In the genomic region with DNA sequence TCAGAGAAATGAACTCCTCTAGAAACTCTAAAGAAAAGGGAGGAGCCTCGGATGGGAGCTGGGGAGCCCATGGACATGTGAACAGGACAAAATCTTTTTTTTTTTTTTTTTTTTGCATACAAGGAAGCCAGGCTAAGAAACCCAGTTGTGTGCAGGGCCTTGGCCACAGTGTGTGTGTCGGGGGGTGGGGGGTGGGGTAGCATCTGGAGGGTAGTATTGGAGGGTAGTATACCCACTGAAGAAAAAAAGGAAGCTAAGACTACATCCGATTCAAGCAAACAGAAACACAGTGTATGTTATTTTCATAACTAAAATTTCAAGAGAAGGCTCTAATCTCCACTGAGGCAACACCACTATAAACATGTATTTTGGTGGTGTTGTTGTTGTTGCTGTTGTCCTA, we compare ENCODE assay signal across 21 mouse cellular contexts. TPM values are rescaled to one million over a fixed set of nuclear protein-coding genes. Genes with fewer than 3 reads are reported as not detected.
DNase-seq lines count a peak whose midpoint lies in the region; ATAC-seq lines count a peak whose summit lies in the region.
"Had no signal": no experiment of that assay in that cellular context is flagged by ENCODE, and none has a peak within 500 bp of the region (broad histone marks: within the 10 kb centered on the region; RNA-seq: fewer than 3 reads in every experiment).

No protein-coding gene starts in this region.

- no peak overlapping the region for H3K4me2 ChIP-seq in hindbrain, embryonic 13.5 days
- H3K4me2 ChIP-seq in hindbrain, embryonic 11.5 days (replicated peaks; ENCODE audit: low read depth, low read length) = no peak overlapping the region
- no peak overlapping the region for H3K4me2 ChIP-seq in stomach, embryonic 16.5 days (ENCODE audit: low read depth, low read length)
- H3K4me2 ChIP-seq: liver, embryonic 12.5 days had no signal

- no peaks in the 10 kb centered on the region for H3K9me3 ChIP-seq in hindbrain, embryonic 13.5 days
- H3K9me3 ChIP-seq in hindbrain, embryonic 11.5 days (ENCODE audit: control insufficient read depth, low read length) = no peaks in the 10 kb centered on the region
- no peaks in the 10 kb centered on the region for H3K9me3 ChIP-seq in stomach, embryonic 16.5 days (replicated peaks; ENCODE audit: control insufficient read depth, low read length)
- no peaks in the 10 kb centered on the region for H3K9me3 ChIP-seq in midbrain, embryonic 10.5 days (replicated peaks)
- H3K9me3 ChIP-seq: forebrain, embryonic 10.5 days; heart, embryonic 10.5 days; liver, embryonic 12.5 days had no signal

- no peaks in the 10 kb centered on the region for H3K27me3 ChIP-seq in hindbrain, embryonic 13.5 days
- H3K27me3 ChIP-seq in hindbrain, embryonic 11.5 days (ENCODE audit: control insufficient read depth, insufficient read depth, low read length) = no peaks in the 10 kb centered on the region
- H3K27me3 ChIP-seq in stomach, embryonic 16.5 days (ENCODE audit: control insufficient read depth, insufficient read depth, low read length) = no peaks in the 10 kb centered on the region
- H3K27me3 ChIP-seq in midbrain, embryonic 10.5 days (ENCODE audit: low read depth, poor library complexity, severe bottlenecking) = no peaks in the 10 kb centered on the region
- H3K27me3 ChIP-seq: liver, embryonic 12.5 days had no signal

- H3K4me1 ChIP-seq in hindbrain, embryonic 13.5 days (replicated peaks) = peaks cover 72% of the 10 kb centered on the region
- H3K4me1 ChIP-seq in hindbrain, embryonic 11.5 days (replicated peaks; ENCODE audit: control insufficient read depth, insufficient read depth, low read length) = 0 out of 2 replicates have a peak, but pooled peaks cover 2% of the 10 kb centered on the region
- H3K4me1 ChIP-seq in stomach, embryonic 16.5 days (ENCODE audit: control insufficient read depth, insufficient read depth, low read length) = peaks cover 56% of the 10 kb centered on the region
- H3K4me1 ChIP-seq in midbrain, embryonic 10.5 days = peaks cover 81% of the 10 kb centered on the region

- no peak for DNase-seq in hindbrain, embryonic 11.5 days (ENCODE audit: low spot score)
- DNase-seq in urinary bladder, postnatal 36 days (ENCODE audit: low spot score in 2 of 2) = no peak
- no peak for DNase-seq in midbrain, embryonic 10.5 days (ENCODE audit: low spot score)
- DNase-seq: cerebellum, adult 8-10 months; gastrocnemius, postnatal 25 days; kidney, adult 8-10 months; kidney, postnatal 14 days; layer of hippocampus, postnatal 36 days; lung, adult 2 months; retina, postnatal 1 day; thymus, postnatal 4 days had no signal

- H3K4me3 ChIP-seq in hindbrain, embryonic 13.5 days = no peak overlapping the region
- no peak overlapping the region for H3K4me3 ChIP-seq in hindbrain, embryonic 11.5 days (ENCODE audit: low read depth, low read length)
- no peak overlapping the region for H3K4me3 ChIP-seq in stomach, embryonic 16.5 days (replicated peaks; ENCODE audit: low read length)
- H3K4me3 ChIP-seq in midbrain, embryonic 10.5 days = no peak overlapping the region
- H3K4me3 ChIP-seq: forebrain, embryonic 10.5 days; heart, embryonic 10.5 days; layer of hippocampus, adult 2 months; liver, embryonic 12.5 days had no signal

- ATAC-seq in hindbrain, embryonic 13.5 days (ENCODE audit: low FRiP score) = no peak
- ATAC-seq in hindbrain, embryonic 11.5 days (ENCODE audit: low FRiP score) = no peak
- peak; percentile 73 for ATAC-seq in common myeloid progenitor, adult 5-6 weeks (replicated peaks; ENCODE audit: low read depth, poor library complexity, severe bottlenecking)
- ATAC-seq in hematopoietic stem cell, adult 5-6 weeks (replicated peaks in 1 of 2; ENCODE audit: insufficient read depth in 1 of 2, low FRiP score in 2 of 2, low TSS enrichment in 1 of 2, low read depth in 1 of 2, poor library complexity in 2 of 2, severe bottlenecking in 2 of 2) = peak; percentile 52 to 84; a peak in 3 of 4 replicates
- ATAC-seq in stomach, embryonic 16.5 days (ENCODE audit: insufficient read depth, low FRiP score) = no peak
- ATAC-seq: inflammation-experienced regulatory T-cells, adult 6 months; liver, embryonic 12.5 days; midbrain, embryonic 16.5 days had no signal

- no peaks in the 10 kb centered on the region for H3K36me3 ChIP-seq in hindbrain, embryonic 13.5 days
- no peaks in the 10 kb centered on the region for H3K36me3 ChIP-seq in hindbrain, embryonic 11.5 days (ENCODE audit: control insufficient read depth, insufficient read depth, low read length)
- no peaks in the 10 kb centered on the region for H3K36me3 ChIP-seq in stomach, embryonic 16.5 days (ENCODE audit: control insufficient read depth, insufficient read depth, low read length)
- H3K36me3 ChIP-seq in midbrain, embryonic 10.5 days = no peaks in the 10 kb centered on the region
- H3K36me3 ChIP-seq: forebrain, embryonic 10.5 days; heart, embryonic 10.5 days; liver, embryonic 12.5 days had no signal

- H3K27ac ChIP-seq in hindbrain, embryonic 13.5 days = peak overlapping the region; percentile 48
- H3K27ac ChIP-seq in hindbrain, embryonic 11.5 days (ENCODE audit: low read depth, low read length) = no peak overlapping the region
- peak overlapping the region; percentile 81; the same call in 1 of the 2 replicates for H3K27ac ChIP-seq in stomach, embryonic 16.5 days (ENCODE audit: low read length)
- H3K27ac ChIP-seq in midbrain, embryonic 10.5 days (replicated peaks) = no peak overlapping the region
- H3K27ac ChIP-seq: forebrain, embryonic 10.5 days; heart, embryonic 10.5 days; layer of hippocampus, adult 2 months; liver, embryonic 12.5 days had no signal

- WGBS in hindbrain, embryonic 13.5 days = 79% methylated on average over 3 of the region's 3 CpGs
- WGBS in hindbrain, embryonic 11.5 days = 72% methylated on average over 3 of the region's 3 CpGs
- 63% methylated on average over 3 of the region's 3 CpGs for WGBS in stomach, embryonic 16.5 days
- 84% methylated on average over 3 of the region's 3 CpGs for WGBS in midbrain, embryonic 10.5 days

- H3K9ac ChIP-seq in hindbrain, embryonic 13.5 days = no peak overlapping the region
- no peak overlapping the region for H3K9ac ChIP-seq in hindbrain, embryonic 11.5 days (ENCODE audit: low read depth, low read length)
- H3K9ac ChIP-seq in stomach, embryonic 16.5 days (ENCODE audit: low read length) = no peak overlapping the region
- H3K9ac ChIP-seq: liver, embryonic 12.5 days had no signal

RNA-seq across cellular contexts. Expression of a gene that starts 50.0 kb away (rescaled TPM):
- 37.1 and 38.8 TPM in 2 replicates for polyA plus RNA-seq in hindbrain, embryonic 13.5 days (2015; fragmentation: Nextera tagmentation; extraction: Ambion mirVana)
- polyA plus RNA-seq in hindbrain, embryonic 11.5 days (2014; fragmentation: Nextera tagmentation; extraction: Ambion mirVana) = 48.7 and 50.9 TPM in 2 replicates
- 9.2 and 12.0 TPM in 2 replicates for total RNA-seq in common myeloid progenitor, adult 5-6 weeks (2017)
- 10.2 and 12.9 TPM in 2 replicates for total RNA-seq in hematopoietic stem cell, adult 5-6 weeks (2017)
- 50.0 and 53.2 TPM in 2 replicates for polyA plus RNA-seq in stomach, embryonic 16.5 days (2015; fragmentation: Nextera tagmentation; extraction: Ambion mirVana)
- 55.8 and 64.8 TPM in 2 replicates for polyA plus RNA-seq in midbrain, embryonic 10.5 days (2016; fragmentation: Nextera tagmentation; extraction: Ambion mirVana)

Comparison
In these comparisons a context has a peak if more than half of its experiments do, and no peak if none do; other contexts are left out.
1. H3K27ac ChIP-seq: peak in hindbrain, embryonic 13.5 days (single experiment) and stomach, embryonic 16.5 days (single experiment); none in hindbrain, embryonic 11.5 days (single experiment) and midbrain, embryonic 10.5 days (single experiment).
2. ATAC-seq: peak in common myeloid progenitor, adult 5-6 weeks (single experiment) and hematopoietic stem cell, adult 5-6 weeks (2 of 2); none in hindbrain, embryonic 13.5 days (single experiment), hindbrain, embryonic 11.5 days (single experiment) and stomach, embryonic 16.5 days (single experiment).